Mouse (Mus musculus) heart, embryonic 16.5 days (tissue): ENCODE data around the gene Arhgap5. TPM values are rescaled to one million over a fixed set of nuclear protein-coding genes. Genes with fewer than 3 reads are reported as not detected.
A peak's percentile ranks its signal among the peaks of the same experiment; 100 is the strongest.

Experiments
- ATAC-seq: fragments of 200-750 bp; cut with Nextera tagmentation; replicated peaks from 2 replicates; pipeline ENCODE4 v1.8.0; 2017; ENCODE audit warnings: moderate number of reproducible peaks; ENCODE audit not compliant: insufficient read depth, low FRiP score; ENCODE audit errors: extremely low read depth
- H3K27ac ChIP-seq: fragments of 300-500 bp; sonication (generic); 2 replicates; pipeline ENCODE4 v1.5.1; 2014; ENCODE audit warnings: mild to moderate bottlenecking, low read length, control low read depth, moderate library complexity
- H3K27me3 ChIP-seq: fragments of 300-500 bp; sonication (generic); 2 replicates; pipeline ENCODE4 v1.6.1; 2014; ENCODE audit warnings: low read length, mixed read lengths; ENCODE audit not compliant: control insufficient read depth, insufficient read depth
- H3K36me3 ChIP-seq: fragments of 300-500 bp; sonication (generic); 2 replicates; pipeline ENCODE4 v1.6.1; 2014; ENCODE audit not compliant: control insufficient read depth, insufficient read depth
- H3K4me1 ChIP-seq: fragments of 300-500 bp; sonication (generic); 2 replicates; pipeline ENCODE4 v1.6.1; 2014; ENCODE audit warnings: low read length, mixed read lengths; ENCODE audit not compliant: control insufficient read depth, insufficient read depth
- H3K4me2 ChIP-seq: fragments of 300-500 bp; sonication (generic); 2 replicates; pipeline ENCODE4 v1.6.1; 2014; ENCODE audit warnings: low read depth, mild to moderate bottlenecking, control low read depth, low read length
- H3K4me3 ChIP-seq: fragments of 300-500 bp; sonication (generic); 2 replicates; pipeline ENCODE4 v1.5.1; 2014; ENCODE audit warnings: mild to moderate bottlenecking, control low read depth, low read length
- H3K9ac ChIP-seq: fragments of 300-500 bp; sonication (generic); 2 replicates; pipeline ENCODE4 v1.6.1; 2014; ENCODE audit warnings: low read length, control low read depth
- H3K9me3 ChIP-seq: fragments of 300-500 bp; sonication (generic); replicated peaks from 2 replicates; pipeline ENCODE4 v1.6.1; 2016; ENCODE audit warnings: low read length; ENCODE audit not compliant: control insufficient read depth
- WGBS: fragments of 180-500 bp; shearing (Covaris S2); extraction: QIAGEN DNeasy Blood & Tissue Kit; methylation state at CpG from one replicate; pipeline ENCODE4 v1.1.7; 2014; 5-methylcytosine and 5-hydroxymethylcytosine counted together
- polyA plus RNA-seq: library from polyadenylated mRNA; unstranded; fragments of >200 nt; fragmentation: Nextera tagmentation; extraction: Ambion mirVana; gene quantifications from 2 replicates; pipeline ENCODE4 v1.2.1, GENCODE M21; 2015

Gene Arhgap5
- polyA plus RNA-seq, 1 experiment from 2014 or later: 29.4 TPM

DNA sequence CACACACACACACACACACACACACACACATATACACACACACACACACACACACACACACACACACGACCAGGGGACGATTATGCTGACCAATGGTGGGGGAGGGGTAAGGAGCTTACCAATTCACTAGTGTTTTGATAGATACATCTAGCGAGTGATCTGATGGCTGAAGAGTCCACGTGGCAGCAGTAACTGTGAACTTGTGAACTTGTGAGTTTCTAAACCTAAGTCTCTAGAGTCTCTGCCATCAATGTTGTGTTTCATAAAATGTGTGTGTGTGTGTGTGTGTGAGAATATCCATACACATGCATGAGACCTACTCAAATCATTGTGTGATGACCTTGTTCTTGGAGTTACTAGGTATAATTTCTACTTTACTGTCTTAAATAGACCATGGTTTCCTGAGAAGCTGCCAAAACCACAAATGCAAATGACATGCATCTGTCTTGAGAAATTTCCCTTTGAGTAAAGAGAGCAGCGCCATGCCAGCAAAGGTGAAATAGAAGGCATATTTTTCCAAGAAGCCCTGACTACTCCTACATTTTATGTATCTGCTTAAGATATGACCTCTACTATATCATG is 21.7 kb upstream of the Arhgap5 start:
- WGBS: 68% methylated on average over 5 of the region's 5 CpGs
- H3K36me3 ChIP-seq: no peaks in the 10 kb centered on the region

DNA sequence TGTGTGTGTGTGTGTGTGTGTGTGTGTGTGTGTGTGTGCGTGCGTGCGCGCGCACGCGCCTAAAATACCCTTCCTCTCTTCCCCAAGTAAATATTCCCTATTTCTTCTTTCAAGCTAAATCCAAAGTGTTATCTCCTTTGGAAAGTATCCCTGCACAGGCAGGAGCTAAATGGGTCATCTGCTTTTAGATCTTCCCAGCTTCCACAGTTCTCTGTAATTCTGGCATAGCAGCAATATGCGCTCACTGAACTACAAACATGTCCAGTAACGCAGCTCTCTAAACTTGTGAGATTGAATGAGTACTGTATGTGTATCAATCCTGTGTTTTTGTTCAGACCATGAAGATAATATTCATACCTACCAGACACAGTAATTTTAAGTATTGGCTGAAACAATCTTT is 20.6 kb upstream of the Arhgap5 start:
- Histone ChIP-seq H3K9me3 (no peaks in the 10 kb centered on the region), H3K9ac (no peak overlapping the region), H3K4me2 (no peak overlapping the region), H3K27ac (no peak overlapping the region), H3K36me3 (no peaks in the 10 kb centered on the region), H3K27me3 (no peaks in the 10 kb centered on the region), H3K4me3 (no peak overlapping the region), H3K4me1 (peaks cover 9% of the 10 kb centered on the region)
- ATAC-seq: no peak
- 94% methylated on average over 9 of the region's 9 CpGs for WGBS

More for the DNA sequence above, 21.7 kb upstream of the Arhgap5 start:
- H3K27me3 ChIP-seq: no peaks in the 10 kb centered on the region
- H3K27ac ChIP-seq: no peak overlapping the region
- no peak for ATAC-seq
- no peak overlapping the region for H3K4me3 ChIP-seq
- H3K4me2 ChIP-seq: no peak overlapping the region
- H3K4me1 ChIP-seq: peaks cover 9% of the 10 kb centered on the region
- no peaks in the 10 kb centered on the region for H3K9me3 ChIP-seq
- no peak overlapping the region for H3K9ac ChIP-seq

DNA sequence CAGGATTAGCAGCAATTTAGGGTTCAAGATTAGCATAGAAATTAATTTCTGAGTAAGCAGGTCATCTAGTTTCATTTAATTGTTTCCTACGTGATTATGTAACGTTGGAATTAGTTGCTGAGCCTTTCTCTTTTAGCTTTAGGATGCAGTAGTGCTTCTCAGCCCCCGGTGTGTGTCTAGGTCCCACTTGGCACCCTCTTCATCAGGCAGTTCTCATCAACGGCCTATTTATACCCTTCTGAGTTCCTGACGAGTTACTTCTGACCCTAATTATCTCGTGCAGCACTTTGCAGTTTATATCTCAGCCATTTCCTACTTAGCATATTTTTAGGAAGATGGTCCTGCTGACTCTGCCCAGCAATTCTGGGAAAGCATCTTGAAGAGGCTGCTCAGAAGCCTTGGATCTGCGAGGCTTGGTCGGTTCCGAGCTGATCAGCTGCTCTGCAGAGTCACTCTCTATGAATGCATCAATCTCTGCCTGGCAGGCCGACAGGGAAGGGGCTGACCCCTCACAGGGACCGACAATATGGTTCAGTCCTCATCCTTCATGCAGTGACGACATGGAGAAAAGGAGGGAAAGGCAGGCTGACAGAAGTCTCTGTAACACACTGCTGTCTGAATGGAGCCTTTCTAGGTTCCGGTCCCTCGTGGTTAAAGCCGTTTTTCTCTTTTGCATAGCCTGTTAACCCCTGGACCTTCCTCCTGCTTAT is 15.4 kb upstream of the Arhgap5 start:
- ATAC-seq: no peak
- H3K9me3 ChIP-seq: no peaks in the 10 kb centered on the region
- H3K4me1 ChIP-seq: peaks cover 7% of the 10 kb centered on the region
- H3K27ac ChIP-seq: no peak overlapping the region
- H3K27me3 ChIP-seq: no peaks in the 10 kb centered on the region
- peak overlapping the region; percentile 20; the same call in 1 of the 2 replicates for H3K4me2 ChIP-seq
- H3K36me3 ChIP-seq: no peaks in the 10 kb centered on the region
- 27% methylated on average over 15 of the region's 15 CpGs for WGBS
- H3K4me3 ChIP-seq: no peak overlapping the region
- H3K9ac ChIP-seq: 0 out of 2 replicates have a peak overlapping the region, but pooled peaks have one; percentile 2

DNA sequence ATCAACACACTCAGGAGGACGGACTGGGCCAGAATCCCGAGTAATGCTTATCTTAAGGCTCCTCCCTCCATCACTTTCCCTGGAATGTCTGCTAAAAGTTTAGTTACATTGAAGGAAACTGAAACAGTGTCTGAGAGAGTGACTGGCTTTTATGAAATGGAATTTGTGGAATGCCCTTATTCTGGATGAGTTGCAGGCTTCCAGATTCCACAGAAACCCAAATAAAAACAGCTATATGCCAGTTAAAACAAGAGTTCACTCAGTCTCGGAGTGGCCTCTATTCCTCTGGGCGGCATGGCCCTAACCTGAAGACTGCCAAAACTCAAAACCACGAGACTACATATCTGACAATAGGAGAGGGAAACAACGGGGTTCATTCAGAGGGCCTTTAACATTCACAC is 10.5 kb upstream of the Arhgap5 start:
- H3K4me3 ChIP-seq: no peak overlapping the region
- no peaks in the 10 kb centered on the region for H3K36me3 ChIP-seq
- H3K9ac ChIP-seq: no peak overlapping the region
- no peak overlapping the region for H3K27ac ChIP-seq
- WGBS: 43% methylated on average over 6 of the region's 6 CpGs
- H3K27me3 ChIP-seq: no peaks in the 10 kb centered on the region
- 0 out of 2 replicates have a peak, but pooled peaks have one; percentile 28 for ATAC-seq
- peaks cover 6% of the 10 kb centered on the region for H3K4me1 ChIP-seq
- H3K9me3 ChIP-seq: no peaks in the 10 kb centered on the region
- no peak overlapping the region for H3K4me2 ChIP-seq

DNA sequence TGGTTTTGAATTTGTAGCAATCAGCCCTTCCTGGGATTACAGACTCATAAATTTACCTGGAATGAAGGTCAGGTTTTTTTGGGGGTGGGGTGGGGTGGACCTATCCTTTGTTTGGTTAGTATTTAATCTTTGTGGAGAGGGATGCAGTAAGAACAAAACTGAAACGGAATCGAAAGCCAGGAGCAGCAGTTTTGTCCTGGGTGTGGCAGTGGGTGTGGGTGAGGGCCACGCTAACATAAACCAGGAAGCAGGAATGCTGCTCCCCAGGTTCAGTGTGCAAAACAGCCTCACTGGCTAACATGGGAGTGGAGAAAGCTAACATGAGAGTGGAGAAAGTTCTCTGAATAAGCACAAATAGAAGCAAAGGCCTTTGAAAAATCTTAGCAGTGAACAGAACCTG is 6.6 kb upstream of the Arhgap5 start:
- WGBS: 67% methylated on average over 3 of the region's 3 CpGs
- no peak overlapping the region for H3K9ac ChIP-seq

DNA sequence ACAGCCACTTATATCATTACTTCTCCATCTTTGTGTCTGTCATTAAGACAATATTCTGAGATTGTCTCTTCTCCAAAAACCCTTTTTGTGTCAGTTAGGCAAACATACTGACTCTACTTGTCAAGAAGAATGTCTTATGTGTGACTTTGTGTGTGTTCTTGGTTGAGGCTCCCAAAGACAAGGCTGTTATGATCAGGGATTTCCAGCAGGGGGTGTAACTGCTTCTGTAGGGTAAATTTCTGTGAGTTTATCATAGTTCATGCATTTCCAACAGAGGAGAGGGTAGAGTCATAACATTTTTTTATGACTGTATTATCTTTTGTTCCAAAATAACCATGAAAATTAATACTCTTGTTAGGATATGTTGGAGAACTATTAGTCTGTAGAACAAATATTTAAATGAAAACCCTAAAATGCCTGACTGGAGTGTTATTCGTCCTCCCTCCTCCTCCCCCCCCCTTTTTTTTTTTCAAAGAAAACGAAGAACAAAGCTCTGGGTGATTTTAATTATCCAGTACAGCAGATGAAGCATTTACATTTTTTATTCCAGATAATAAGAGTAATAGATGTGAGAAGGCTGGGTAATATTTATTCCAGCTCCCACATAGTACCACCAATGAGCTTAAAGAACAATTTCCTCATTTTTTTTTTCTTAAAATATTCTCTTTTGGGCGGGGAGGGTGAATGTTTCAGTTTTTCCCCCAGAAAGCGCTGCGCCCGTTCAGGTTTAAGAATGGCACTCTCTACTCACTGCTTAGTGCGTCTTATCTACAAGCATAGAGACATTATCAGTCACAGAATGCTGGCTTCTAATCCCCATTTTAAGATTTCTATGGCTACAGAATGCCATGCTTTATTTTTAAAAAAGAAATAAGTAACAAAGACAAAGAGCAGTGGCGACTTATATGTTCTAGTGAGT is 2.6 kb upstream of the Arhgap5 start:
- Histone ChIP-seq H3K4me2 (peak overlapping the region; percentile 30; the same call in 1 of the 2 replicates), H3K9me3 (no peaks in the 10 kb centered on the region), H3K9ac (no peak overlapping the region), H3K4me3 (no peak overlapping the region), H3K27ac (no peak overlapping the region), H3K4me1 (no peaks in the 10 kb centered on the region; the same call in 1 of the 2 replicates), H3K27me3 (no peaks in the 10 kb centered on the region), H3K36me3 (no peaks in the 10 kb centered on the region)
- ATAC-seq: no peak
- 53% methylated on average over 8 of the region's 8 CpGs for WGBS

More for the DNA sequence above, 6.6 kb upstream of the Arhgap5 start:
- no peak overlapping the region for H3K27ac ChIP-seq
- no peaks in the 10 kb centered on the region for H3K36me3 ChIP-seq
- H3K9me3 ChIP-seq: no peaks in the 10 kb centered on the region
- H3K4me1 ChIP-seq: no peaks in the 10 kb centered on the region
- H3K4me2 ChIP-seq: no peak overlapping the region
- no peaks in the 10 kb centered on the region for H3K27me3 ChIP-seq
- no peak for ATAC-seq
- no peak overlapping the region for H3K4me3 ChIP-seq

DNA sequence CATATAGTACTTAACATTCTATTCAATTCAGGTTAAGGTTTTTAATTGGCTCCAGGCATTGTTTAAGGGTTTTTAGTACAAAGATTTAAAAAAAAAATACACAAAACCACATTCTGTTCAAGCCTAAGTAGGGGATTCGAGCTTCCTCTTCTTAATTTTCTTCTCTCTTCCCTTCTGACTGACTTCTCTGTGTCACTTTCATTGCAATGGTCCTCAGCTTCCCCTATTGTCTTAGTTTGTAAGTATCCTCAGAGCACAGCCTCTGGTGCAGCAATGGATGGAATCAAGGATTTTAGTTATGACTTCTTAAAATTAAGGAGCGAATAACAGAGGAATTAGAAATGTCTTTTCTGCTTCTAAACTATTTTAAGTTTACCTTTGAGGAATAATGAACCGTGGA is 1.6 kb upstream of the Arhgap5 start:
- Histone ChIP-seq H3K27ac (peak overlapping the region; percentile 95; the same call in 1 of the 2 replicates), H3K36me3 (no peaks in the 10 kb centered on the region), H3K4me3 (no peak overlapping the region), H3K4me2 (no peak overlapping the region; the same call in 1 of the 2 replicates), H3K9me3 (no peaks in the 10 kb centered on the region), H3K9ac (no peak overlapping the region), H3K4me1 (no peaks in the 10 kb centered on the region; the same call in 1 of the 2 replicates), H3K27me3 (no peaks in the 10 kb centered on the region)
- ATAC-seq: no peak
- 70% methylated on average over 3 of the region's 3 CpGs for WGBS

DNA sequence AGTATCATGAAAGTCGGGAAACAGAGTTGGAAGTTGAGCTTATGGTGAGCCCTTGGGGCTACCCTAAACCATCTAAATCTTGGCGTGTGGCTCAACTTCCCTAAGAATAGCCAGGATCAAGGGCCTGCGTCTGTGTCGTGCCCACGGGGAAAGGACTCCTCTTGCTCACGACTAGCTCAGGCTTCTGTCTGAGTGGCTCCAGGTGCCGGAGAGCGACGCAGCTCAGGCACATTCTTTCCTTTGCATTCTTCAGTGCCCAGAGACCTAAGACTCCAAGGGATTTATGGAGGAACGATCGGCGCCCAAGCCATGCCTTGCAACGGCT is 679 bp upstream of the Arhgap5 start:
- Histone ChIP-seq H3K36me3 (no peaks in the 10 kb centered on the region), H3K4me2 (peak overlapping the region; percentile 87), H3K27ac (peak overlapping the region; percentile 95), H3K4me1 (no peaks in the 10 kb centered on the region; the same call in 1 of the 2 replicates), H3K9me3 (no peaks in the 10 kb centered on the region), H3K4me3 (peak overlapping the region; percentile 94), H3K27me3 (no peaks in the 10 kb centered on the region), H3K9ac (peak overlapping the region; percentile 70)
- under 1% methylated on average over 13 of the region's 13 CpGs for WGBS
- peak; percentile 37 for ATAC-seq
